Mouse (Mus musculus): ENCODE data around the gene Aldh3b2.

Gene Aldh3b2

GRCm38 (mm10) chr19:4015635-4016034, 43.5 kb downstream of the Aldh3b2 start:
- no peak for DNase-seq

- no peak for DNase-seq
These were observed 45.9 kb downstream of the Aldh3b2 start for GRCm38 (mm10) chr19:4017921-4018587.

GRCm38 (mm10) chr19:4018743-4019583, 46.8 kb downstream of the Aldh3b2 start:
- peak; percentile 90 for DNase-seq

GRCm38 (mm10) chr19:4023185-4023584, 51.1 kb downstream of the Aldh3b2 start:
- no peak for DNase-seq

GRCm38 (mm10) chr19:4027576-4027975, 55.4 kb downstream of the Aldh3b2 start:
- DNase-seq, result no peak

Data from cerebellum, adult 9-11 months (tissue).